Mouse (Mus musculus) layer of hippocampus, adult 18-20 months (tissue): ENCODE results near the gene Hspa13. TPM values are rescaled to one million over a fixed set of nuclear protein-coding genes. Genes with fewer than 3 reads are reported as not detected.

Experiments used
- DNase-seq, 2 experiments: peaks; one replicate each; pipeline ENCODE4 v3.0.0; 2022; ENCODE audit warnings: low spot score in 2 of 2
- long read RNA-seq: library from polyadenylated mRNA; stranded (forward); transcript quantifications from one replicate; pipeline ENCODE4 v2.0.0, GENCODE M21; 2021
- microRNA-seq, 2 experiments: library from miRNA; unstranded; fragments of <30 nt; microRNA quantifications; one replicate each; pipeline ENCODE4 v1.2.0; 2021
- total RNA-seq, 2 experiments: library from RNA; stranded (reverse); gene quantifications; 2 replicates each; pipeline ENCODE4 v1.2.3; 2021

Gene Hspa13
- total RNA-seq, result 10 to 100 TPM; 36.5 to 39.8 TPM
- long read RNA-seq, full-length matches to known transcripts, result 19 of 29 reads
- long read RNA-seq, partial matches to known transcripts, result 0 of 29 reads
- long read RNA-seq, other reads (novel, unspliced or antisense), result 10 of 29 reads

GRCm38 (mm10) chr16:75766388-75767249, at the start of gene Hspa13:
Hspa13 (minus strand) TSS chr16:75767104.
- DNase-seq, result peak; percentile 99

- DNase-seq, result peak in 1 of 2 experiments; percentile 41
Observed at GRCm38 (mm10) chr16:75779271-75779670, 12.4 kb upstream of the Hspa13 start.

- peak; percentile 13 to 70 for DNase-seq
Observed at GRCm38 (mm10) chr16:75773222-75773621, 6.3 kb upstream of the Hspa13 start.

GRCm38 (mm10) chr16:75767250-75768002, 522 bp upstream of the Hspa13 start:
- no peak for DNase-seq

- DNase-seq, result no peak
Observed at GRCm38 (mm10) chr16:75752876-75753275, 14.0 kb downstream of the Hspa13 start.

GRCm38 (mm10) chr16:75750103-75750502, 16.8 kb downstream of the Hspa13 start:
- no peak for DNase-seq

- no peak for DNase-seq
Observed at GRCm38 (mm10) chr16:75748926-75749325, 18.0 kb downstream of the Hspa13 start.

GRCm38 (mm10) chr16:75744014-75744413, 22.9 kb downstream of the Hspa13 start:
- DNase-seq, result no peak

GRCm38 (mm10) chr16:75717405-75718173, 49.3 kb downstream of the Hspa13 start:
- no peak for DNase-seq

GRCm38 (mm10) chr16:75696176-75696575, 70.7 kb downstream of the Hspa13 start:
- DNase-seq, result peak in 1 of 2 experiments; percentile 77

Small RNA genes lying within 50 kb of the gene (microRNA-seq; reads per million reads assigned to microRNA genes)
- 0 reads per million in 2 experiments for gene Gm22923

Other genes with a start within 250 kb of the Hspa13 start
- under 1 TPM; 0.25 to 0.30 TPM for gene Lipi, start 181.0 kb downstream of the Hspa13 start, total RNA-seq
- gene Rbm11, start 174.3 kb downstream of the Hspa13 start, total RNA-seq, result 1 to 10 TPM; 5.3 to 6.3 TPM